Mouse (Mus musculus) thymus, postnatal 10 days (tissue): Measurements from ENCODE around the gene Fah.

Experiments used
- DNase-seq, 2 experiments: peaks; one replicate each; pipeline ENCODE4 v3.0.0; 2021; ENCODE audit warnings: low spot score in 2 of 2

The Fah gene

GRCm38 (mm10) chr7:84594917-84595303 is 11.6 kb downstream of the Fah start:
- DNase-seq = no peak

DNA sequence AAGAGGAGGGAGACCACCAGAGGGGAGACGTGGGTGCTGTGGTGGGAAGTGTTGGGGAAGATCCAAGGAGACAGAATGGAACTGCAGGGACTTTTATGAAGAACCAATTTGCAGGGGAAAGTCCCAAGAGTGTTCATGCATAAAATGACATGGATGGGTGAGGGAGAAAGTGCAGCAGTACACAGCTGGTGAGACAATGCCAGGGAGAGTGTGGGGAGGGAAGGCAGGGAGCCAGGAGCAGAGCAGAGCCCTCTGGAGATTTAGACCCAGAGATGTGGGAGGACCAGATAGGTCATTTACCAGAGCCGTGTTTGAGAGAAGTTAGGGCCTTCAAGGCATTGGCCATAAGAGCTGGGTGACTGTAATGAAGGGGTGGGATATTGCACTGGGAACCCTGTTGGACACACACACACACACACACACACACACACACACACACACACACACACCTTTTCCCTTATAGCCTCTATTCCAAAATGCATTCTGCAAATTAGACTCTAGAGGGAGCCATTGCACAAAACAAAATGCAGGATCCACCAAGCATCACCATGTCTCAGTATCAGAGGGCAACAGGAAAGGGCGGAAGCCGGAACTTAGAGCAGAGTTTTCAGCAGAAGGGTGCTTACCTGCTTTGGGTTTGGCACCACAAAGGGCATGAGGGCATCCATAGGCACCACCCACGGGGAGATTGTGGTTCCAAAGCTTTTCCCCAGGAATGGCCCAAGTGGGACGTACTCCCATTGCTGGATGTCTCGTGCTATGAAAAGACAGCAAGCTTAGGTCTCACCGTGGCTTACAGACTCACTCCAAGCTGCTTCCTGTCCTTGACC is 12.2 kb downstream of the Fah start:
- peak; percentile 13 to 51 for DNase-seq

- DNase-seq = no peak
Observed at GRCm38 (mm10) chr7:84591347-84591746, 15.2 kb downstream of the Fah start.

DNA sequence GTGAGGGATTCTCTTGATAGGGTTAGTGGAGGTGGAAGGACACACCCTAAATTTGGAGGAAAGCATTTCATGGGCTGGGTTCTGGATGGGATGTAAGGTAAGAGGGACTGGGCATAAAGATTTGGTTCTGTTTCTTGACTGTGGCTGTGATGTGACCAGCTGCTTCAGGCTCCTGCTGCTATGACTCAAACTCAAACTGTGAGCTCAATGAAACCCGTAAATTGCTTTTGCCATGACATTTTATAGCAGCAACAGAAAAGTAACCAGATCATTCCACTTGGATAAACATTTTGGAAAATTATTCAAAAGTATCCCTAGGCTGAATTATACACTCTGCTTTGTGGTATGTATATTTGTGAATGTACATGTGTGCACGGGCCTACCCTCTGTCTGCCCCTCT is 15.9 kb downstream of the Fah start:
- DNase-seq = no peak

DNA sequence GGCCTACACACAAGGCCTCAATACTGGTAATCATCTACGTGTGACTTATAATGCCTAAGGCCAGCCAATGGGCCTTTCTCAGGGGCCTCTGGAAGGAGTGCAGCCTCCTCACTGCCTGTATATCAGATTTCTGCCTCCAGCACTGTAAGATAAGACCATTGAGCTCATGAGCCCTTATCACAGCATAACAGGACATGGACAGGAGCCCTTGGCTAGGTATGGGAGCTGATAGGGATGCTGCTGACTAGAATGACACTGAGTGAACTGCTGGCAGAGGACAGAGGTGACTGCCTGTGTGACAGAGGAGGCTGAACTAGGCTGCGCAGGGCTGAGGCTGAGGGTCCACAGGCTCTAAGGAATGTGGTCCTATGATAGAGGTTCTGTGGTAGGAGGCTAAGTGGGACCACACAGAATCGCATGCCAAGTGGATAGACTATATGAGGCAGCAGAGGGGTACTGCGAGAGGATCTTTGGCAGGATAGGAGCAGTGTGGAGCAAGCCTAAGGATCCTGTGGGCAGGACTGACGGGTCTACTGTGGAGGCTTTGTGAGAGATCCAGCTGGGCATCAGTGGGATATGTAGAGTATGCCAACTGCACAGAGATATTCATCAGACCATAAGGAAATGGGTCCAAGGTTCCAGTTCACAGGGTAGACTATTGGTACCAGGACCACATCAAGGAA is 19.3 kb downstream of the Fah start:
- DNase-seq = no peak

DNA sequence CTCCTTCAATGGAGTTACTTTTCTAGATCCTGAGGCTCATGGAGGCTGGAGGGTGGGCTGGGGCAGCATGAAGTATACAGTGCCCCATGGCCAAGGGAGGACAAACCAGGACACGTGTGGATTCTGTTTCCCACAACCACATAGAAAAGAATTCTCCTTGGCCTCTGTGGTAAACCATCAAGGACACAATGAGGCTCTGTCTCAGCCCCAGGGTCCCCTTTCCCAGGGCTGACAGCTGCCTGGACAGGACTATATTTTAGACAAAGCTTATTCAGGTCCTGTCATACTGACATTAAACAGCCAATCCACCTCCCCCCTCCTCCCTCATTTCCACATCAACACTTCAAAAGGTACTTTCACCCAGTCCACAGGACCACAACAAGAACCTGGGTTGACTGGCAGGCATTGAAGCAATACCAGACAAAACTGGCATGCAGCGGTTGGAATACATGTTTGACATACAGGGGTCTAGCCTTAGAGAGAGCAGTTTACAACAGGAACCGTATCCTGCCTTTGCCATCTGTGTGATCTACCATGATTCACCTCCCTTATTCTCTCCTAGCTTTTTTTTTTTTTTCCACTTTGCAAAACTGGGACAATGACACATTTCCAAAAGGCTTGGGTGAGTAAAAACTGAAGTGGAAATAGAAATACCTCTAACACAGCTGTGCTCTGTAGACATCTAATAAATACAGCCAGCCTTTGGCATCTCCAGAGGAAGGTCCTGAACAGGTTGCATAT is 20.0 kb downstream of the Fah start:
- DNase-seq = no peak

GRCm38 (mm10) chr7:84585086-84585485 is 21.4 kb downstream of the Fah start:
- DNase-seq = no peak

GRCm38 (mm10) chr7:84579769-84580168 is 26.8 kb downstream of the Fah start:
- DNase-seq = no peak

DNA sequence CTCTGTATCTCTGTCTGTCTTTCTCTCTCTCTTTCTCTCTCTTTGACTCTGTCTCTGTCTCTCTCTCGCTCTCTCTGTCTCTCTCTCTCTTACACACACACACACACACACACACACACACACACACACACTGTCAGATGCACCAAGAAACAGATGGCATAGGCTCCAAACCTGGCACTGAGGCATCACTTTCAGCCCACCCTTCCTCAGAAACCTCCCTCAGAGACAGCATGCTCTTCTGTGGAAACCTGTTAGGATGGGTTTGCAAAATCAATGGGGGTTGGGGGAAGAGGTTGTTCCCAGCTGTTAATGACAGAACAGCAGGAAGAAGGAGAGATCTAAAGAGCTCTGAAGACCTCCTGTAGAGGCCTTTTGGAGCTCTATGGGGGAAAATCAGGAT is 27.7 kb downstream of the Fah start:
- no peak for DNase-seq

- DNase-seq = no peak
Observed at GRCm38 (mm10) chr7:84577034-84577433, 29.5 kb downstream of the Fah start.

GRCm38 (mm10) chr7:84566200-84566599 is 40.3 kb downstream of the Fah start:
- DNase-seq = no peak

DNA sequence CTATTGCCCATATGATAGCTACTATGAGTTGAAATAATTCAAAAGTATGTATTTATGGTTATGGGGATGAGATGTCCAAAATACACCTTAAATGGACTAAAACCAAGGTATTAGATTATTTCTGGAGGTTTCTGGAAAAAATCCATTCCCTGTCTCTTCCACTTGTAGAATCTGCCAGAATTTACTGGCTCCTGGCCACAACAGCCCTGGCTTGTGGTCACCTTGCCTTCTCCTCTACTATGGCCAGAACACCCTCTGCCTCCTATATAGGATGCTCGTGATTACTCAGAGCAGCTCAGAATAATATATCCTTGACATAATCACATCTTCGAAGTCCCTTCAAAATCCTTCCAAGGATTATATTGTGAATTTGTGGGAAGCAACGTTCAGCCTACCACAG is 42.3 kb downstream of the Fah start:
- no peak for DNase-seq

GRCm38 (mm10) chr7:84560500-84560899 is 46.0 kb downstream of the Fah start:
- no peak for DNase-seq

DNA sequence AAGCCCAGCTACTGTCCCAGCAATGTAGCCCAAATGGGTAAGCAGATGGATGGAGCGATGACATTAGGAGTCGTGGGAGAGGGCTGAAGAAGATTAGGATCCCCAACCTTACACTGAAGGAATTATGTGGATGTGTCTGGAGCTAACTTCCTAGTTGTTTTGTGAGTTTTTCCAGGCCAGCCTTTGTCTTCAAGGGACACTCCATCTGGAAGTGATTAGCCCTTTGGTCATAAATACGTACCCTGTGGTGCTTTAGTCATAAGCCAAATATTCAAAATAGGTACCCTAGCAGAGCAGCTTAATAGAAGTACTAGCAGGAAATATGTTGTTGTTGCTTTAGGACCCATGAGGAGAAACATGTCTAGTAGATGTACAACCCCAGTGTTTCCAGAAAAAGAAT is 49.2 kb downstream of the Fah start:
- DNase-seq = no peak

DNA sequence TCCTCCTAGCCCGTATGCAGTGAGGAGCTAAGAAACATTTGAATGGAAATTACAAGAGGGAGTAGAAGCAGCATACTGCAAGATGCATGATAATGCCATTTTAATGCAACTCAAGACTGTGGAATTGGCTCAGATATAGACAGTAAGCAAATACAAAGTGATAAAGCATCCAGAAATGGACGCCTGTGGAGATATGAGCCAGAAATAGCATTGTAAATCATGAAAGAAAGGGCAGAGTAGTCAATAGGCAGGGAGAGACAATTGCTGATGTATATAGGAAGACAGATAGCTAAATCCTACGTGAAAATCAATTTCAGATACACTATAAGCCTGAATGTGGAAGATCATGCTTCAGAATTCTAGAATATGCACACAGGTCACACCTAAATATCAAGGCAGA is 51.2 kb downstream of the Fah start:
- no peak for DNase-seq

- no peak for DNase-seq
Observed at GRCm38 (mm10) chr7:84551472-84551871, 55.0 kb downstream of the Fah start.

DNA sequence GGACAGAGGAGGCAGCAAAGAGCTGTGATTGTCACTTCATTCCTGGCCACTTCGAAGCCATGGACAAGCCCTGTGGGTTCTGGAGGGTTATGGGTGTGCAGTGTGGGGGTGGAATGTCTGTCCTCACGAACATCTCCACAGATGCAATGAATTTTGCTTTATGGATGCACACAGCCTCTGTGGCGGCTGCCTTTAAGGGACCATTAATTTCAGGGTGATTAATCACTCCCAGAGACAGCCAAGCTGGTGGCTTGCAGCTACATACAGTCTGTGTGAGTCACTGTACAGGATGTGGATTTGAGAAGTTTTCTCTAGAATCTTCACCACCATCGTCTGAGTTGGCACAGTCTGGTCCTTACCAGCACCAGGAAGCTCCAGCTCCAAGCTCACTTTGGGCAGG is 59.9 kb downstream of the Fah start:
- no peak for DNase-seq

GRCm38 (mm10) chr7:84544946-84545345 is 61.6 kb downstream of the Fah start:
- DNase-seq = no peak
